Mouse (Mus musculus) bone marrow, adult 2 months (tissue): ENCODE data around the gene Bcl7b.

Experiments used
- CTCF ChIP-seq: fragments of 200-500 bp; IDR thresholded peaks from 2 replicates; pipeline ENCODE4 v1.5.1; 2011; ENCODE audit warnings: low read length, control low read depth; ENCODE audit not compliant: control insufficient read depth, insufficient read depth
- POLR2A ChIP-seq: fragments of 200-500 bp; IDR thresholded peaks from 2 replicates; pipeline ENCODE4 v1.6.1; 2011; ENCODE audit warnings: low read depth, mild to moderate bottlenecking, control low read depth, low read length, borderline replicate concordance; ENCODE audit not compliant: control insufficient read depth

DNA sequence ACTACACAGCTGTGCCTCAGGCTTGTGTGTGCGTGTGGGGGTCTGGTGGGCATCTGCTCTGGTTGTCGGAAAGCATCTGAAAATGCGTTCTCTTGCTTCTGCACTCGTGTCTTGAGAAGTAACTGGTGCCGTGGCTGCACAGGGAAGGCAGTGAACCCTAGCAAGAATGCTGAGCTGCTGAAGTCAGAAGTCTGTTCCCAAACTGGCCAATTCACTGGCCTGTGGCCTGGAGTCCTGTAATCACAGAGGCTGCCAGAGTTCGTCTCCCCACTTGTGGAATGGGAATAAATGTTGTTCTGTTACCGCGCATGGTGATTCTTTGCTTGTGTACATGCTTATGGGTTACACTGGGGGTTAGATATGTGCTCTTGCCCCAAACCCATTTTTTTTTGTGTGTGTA lies 5.7 kb upstream of the Bcl7b start:
- no peak for TF ChIP-seq POLR2A
- TF ChIP-seq CTCF, result no peak
